Mouse (Mus musculus) neutrophil, adult 83 days (primary cell): ENCODE data around the gene Nrip2. TPM values are rescaled to one million over a fixed set of nuclear protein-coding genes. Genes with fewer than 3 reads are reported as not detected.

ENCODE experiments used
- total RNA-seq, 2 experiments: library from RNA; stranded (reverse); gene quantifications; one replicate each; pipeline ENCODE4 v1.2.4; 2023

Gene Nrip2
- not detected for total RNA-seq

DNA sequence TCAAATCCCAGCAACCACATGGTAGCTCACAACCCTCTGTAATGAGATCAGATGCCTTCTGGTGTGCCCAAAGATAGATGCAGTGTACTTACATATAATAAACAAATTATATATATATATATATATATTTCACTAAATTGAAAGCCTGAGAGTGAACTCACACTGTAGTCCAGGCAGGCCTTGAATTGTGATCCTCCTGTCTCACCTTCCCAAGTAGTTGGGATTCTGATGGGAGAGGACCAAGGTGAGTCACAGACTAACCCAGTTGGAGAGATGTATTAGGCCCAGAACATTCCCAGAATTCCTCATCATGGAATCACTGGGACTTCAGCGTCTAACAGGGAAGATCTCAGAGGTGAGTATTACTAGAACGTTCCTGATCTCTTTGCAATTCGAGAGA lies at the start of gene Nrip2:
Nrip2 (plus strand) TSS at position 301 of the 400 bp plus-strand sequence.

DNA sequence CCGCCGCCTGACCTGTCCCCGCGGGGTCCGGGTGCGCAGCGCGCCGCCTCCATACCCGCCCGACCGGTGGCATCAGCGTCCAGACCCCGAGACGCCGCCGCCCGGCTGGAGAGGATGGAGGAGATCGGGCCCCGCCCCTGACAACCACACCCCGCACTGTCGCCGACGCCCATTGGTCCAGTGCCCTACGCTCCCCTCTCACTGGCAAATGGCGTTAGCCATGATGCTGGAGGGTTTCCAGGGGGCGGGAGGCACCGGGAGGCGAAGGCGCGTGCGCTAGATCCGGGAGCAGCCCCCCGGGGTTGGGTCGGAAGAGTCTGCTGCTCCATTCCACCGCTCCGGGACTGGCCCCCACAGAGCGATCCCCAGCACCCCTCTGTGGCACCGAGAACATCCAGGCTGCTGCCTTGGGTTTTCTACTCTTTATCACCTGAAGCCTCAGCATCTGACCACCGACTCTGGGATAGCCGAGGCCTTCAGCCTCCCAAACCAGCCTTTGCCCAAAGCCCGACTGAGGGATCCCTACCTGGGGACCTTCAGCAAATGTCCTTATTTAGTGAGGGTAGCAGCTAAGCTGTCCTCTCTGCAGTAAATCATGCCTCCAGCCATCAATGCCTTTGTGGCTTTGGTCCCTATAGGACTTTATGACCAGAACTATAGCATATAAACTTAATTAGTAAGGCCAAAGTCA lies 43.2 kb upstream of the Nrip2 start, which contains the start of gene Tulp3:
Tulp3 (minus strand) TSS at position 126 of the 691 bp plus-strand sequence.

DNA sequence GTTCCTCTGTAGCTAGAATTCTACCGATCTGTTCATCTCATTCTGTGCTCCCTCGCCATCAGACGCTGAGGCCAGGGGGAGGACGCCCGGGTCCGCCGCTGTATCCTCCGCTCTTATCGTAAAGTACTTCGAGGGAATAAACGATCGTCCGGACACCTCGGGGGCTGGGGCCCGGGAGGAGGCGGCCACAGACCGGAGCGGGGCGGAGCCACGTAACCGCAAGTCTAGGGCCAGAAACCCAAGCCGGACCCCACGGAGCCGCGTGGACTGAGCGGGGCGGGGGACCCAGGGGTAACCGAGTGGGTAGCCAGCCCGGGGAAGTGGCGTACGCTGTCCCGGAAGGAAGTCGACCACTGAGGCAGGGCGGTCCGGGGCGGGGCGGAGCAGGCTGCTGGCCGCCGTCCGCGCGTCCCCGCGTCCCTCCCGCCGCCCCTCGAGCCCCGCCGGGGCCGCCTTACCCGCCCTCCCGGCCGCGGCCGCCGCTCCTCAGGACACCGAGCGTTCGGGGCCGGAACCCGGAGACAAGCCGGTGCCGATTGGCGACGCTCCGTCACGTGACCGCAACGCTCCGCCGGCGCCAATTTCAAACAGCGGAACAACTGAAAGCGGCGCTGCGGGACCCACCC lies 36.6 kb upstream of the Nrip2 start, which contains the start of the genes Rhno1 and Foxm1:
Rhno1 (minus strand) TSS at position 531 of the 626 bp plus-strand sequence.
Foxm1 (plus strand) TSS at position 587 of the 626 bp plus-strand sequence.

DNA sequence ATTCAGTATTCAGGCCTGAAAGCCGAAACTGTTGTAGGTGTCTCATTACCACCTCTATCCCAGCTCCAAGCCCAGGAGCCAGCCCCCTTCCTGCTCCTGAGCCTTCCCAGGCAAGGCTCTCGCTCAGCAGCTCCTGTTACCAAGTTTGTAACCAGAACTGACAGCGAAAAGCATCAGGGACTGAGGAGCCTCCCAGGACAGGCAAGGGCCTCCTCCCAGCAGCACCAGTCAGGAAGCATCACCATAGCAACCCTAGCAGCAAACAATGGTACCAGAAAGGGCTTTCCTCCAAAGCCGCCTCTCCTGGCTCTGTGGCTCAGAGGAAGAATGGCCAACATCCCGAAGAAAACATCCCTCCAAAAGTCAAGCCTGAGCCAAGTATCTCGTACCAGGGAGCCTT lies 23.9 kb upstream of the Nrip2 start, which contains the start of the genes Tex52 and Gm44596:
Tex52 (plus strand) TSS at position 265 of the 400 bp plus-strand sequence.
Gm44596 (plus strand) TSS at position 312 of the 400 bp plus-strand sequence.

DNA sequence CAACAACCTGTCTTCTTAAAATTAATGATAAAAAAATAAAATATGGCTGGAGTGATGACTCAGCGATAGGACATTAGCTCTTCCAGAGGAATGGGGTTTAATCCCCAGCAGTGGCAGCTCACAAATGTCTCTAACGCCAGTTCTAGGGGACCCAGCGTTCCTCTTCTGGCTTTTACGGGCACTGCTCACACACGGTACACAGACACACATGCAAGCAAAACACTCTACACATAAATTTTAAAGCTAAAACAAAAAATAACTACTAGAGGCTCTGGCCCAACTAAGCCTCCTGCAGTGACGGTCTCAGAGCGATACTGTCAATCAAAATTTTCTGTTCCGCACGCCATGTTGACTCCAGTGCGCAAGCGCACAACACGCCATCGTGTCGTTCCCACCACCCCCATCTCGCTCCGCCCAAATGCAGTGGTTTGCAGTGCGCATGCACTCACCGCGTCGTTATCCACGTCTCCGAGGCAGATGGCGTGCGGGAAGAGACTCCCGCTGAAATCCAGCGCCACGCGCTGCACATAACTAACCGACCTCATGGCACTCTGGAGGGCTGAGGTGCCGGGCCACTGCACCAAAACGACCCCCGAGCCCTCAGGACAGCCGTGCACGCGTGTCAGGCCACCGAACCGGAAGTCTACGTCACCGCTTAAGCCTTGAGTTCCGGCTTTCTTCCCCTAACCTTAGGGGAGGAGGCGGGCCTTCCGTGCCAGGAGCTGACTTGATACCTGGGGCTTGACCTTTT lies 25.3 kb downstream of the Nrip2 start, which contains the start of gene Itfg2:
Itfg2 (minus strand) TSS at position 663 of the 751 bp plus-strand sequence.

DNA sequence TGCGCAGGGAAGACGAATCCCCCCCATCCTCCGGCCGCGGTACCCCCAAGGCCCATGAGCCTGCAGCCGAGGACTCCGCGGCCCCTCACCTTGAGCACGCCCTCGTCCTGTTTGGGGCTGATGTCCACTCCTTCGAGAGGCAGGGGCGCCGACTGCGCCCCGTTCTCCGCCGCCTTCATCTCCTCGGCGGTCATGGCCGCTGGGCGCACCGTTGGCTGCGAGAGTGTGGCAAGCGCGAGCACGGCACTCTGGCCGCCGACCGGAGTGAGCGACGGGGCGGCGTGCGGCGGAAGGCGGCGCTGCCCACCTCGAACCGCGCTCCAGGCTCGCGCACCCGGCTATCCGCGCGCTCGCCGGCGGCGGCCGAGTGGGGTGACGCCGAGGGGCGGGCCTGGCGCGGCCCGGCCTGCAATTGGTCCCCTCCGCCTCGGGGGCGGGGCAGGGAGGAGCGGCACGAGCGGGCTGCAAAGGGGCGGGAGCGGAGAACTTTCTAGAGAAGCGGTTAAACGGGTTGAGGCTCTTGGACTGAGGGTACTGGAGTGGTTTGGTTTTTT lies 39.3 kb downstream of the Nrip2 start, which contains the start of gene Fkbp4:
Fkbp4 (minus strand) TSS at position 361 of the 554 bp plus-strand sequence.

Other genes starting within 250 kb of the Nrip2 start
- gene Tead4, start 98.5 kb upstream of the Nrip2 start, total RNA-seq, result under 1 TPM; 0.15 to 0.18 TPM
- gene Tulp3, start 43.4 kb upstream of the Nrip2 start, total RNA-seq, result under 1 TPM; 0.55 TPM
- 10 to 100 TPM; 38.0 to 38.3 TPM for gene Rhno1, start 36.4 kb upstream of the Nrip2 start, total RNA-seq
- gene Foxm1, start 36.3 kb upstream of the Nrip2 start, total RNA-seq, result 10 to 100 TPM; 57.6 to 59.5 TPM
- gene Tex52, start 23.8 kb upstream of the Nrip2 start, total RNA-seq, result under 1 TPM in 1 of 2 experiments, not detected in 1; 0.29 TPM
- not detected for gene Gm44596, start 23.8 kb upstream of the Nrip2 start, total RNA-seq
- 10 to 100 TPM; 11.0 to 14.1 TPM for gene Itfg2, start 25.6 kb downstream of the Nrip2 start, total RNA-seq
- 10 to 100 TPM; 44.7 to 53.1 TPM for gene Fkbp4, start 39.4 kb downstream of the Nrip2 start, total RNA-seq
- not detected for gene Pzp, start 127.4 kb downstream of the Nrip2 start, total RNA-seq
- not detected for gene A2ml1, start 182.3 kb downstream of the Nrip2 start, total RNA-seq
- gene Klrb1a, start 224.2 kb downstream of the Nrip2 start, total RNA-seq, result not detected